Mouse (Mus musculus) G1E (cell line): ENCODE measurements around the gene Ggt5. TPM values are rescaled to one million over a fixed set of nuclear protein-coding genes. Genes with fewer than 3 reads are reported as not detected.

Source experiments
- ATAC-seq: 2 replicates; pipeline ENCODE4 v1.8.0; 2016; ENCODE audit warnings: mild to moderate bottlenecking; ENCODE audit not compliant: insufficient number of reproducible peaks, poor library complexity, low FRiP score, severe bottlenecking; ENCODE audit errors: extremely low read depth
- DNase-seq: peaks from one replicate; pipeline ENCODE4 v3.0.0; 2012; ENCODE audit warnings: low spot score
- H3K27me3 ChIP-seq: 2 replicates; pipeline ENCODE4 v1.6.1; 2012; ENCODE audit warnings: mild to moderate bottlenecking, low read length, inconsistent platforms; ENCODE audit not compliant: insufficient read depth
- H3K36me3 ChIP-seq: replicated peaks from 2 replicates; pipeline ENCODE3; 2012; ENCODE audit warnings: mild to moderate bottlenecking, inconsistent platforms
- H3K4me1 ChIP-seq: 2 replicates; pipeline ENCODE4 v1.6.1; 2012; ENCODE audit warnings: low read depth, low read length, inconsistent platforms, mixed read lengths; ENCODE audit not compliant: insufficient read depth
- H3K4me3 ChIP-seq: 2 replicates; pipeline ENCODE4 v1.5.1; 2012; ENCODE audit warnings: low read depth, mild to moderate bottlenecking, inconsistent platforms, low read length, moderate library complexity, mixed read lengths
- H3K9me3 ChIP-seq: replicated peaks from 2 replicates; pipeline ENCODE4 v1.6.1; 2012; ENCODE audit warnings: inconsistent platforms
- CTCF ChIP-seq: IDR thresholded peaks from 2 replicates; pipeline ENCODE4 v1.5.1; 2012; ENCODE audit warnings: low read depth, low read length, inconsistent platforms, mixed read lengths
- GATA1 ChIP-seq: IDR thresholded peaks from 2 replicates; pipeline ENCODE4 v1.6.1; 2012; ENCODE audit warnings: borderline replicate concordance, low read length, inconsistent platforms, mixed read lengths
- GATA2 ChIP-seq: IDR thresholded peaks from 2 replicates; pipeline ENCODE4 v1.6.1; 2012; ENCODE audit warnings: low read depth, low read length, inconsistent platforms, borderline replicate concordance
- POLR2AphosphoS5 ChIP-seq: IDR thresholded peaks from 2 replicates; pipeline ENCODE4 v1.6.1; 2012; ENCODE audit warnings: low read depth, low read length, inconsistent platforms; ENCODE audit not compliant: insufficient replicate concordance
- TAL1 ChIP-seq: conservative IDR thresholded peaks from 2 replicates; pipeline ENCODE4 v1.6.1; 2012; ENCODE audit warnings: low read depth, low read length, inconsistent platforms, mixed read lengths
- polyA plus RNA-seq: library from polyadenylated mRNA; stranded (reverse); fragments of >175 nt; gene quantifications from 2 replicates; pipeline ENCODE4 v1.2.3, GENCODE M21; 2012
- total RNA-seq, 2 experiments: library from RNA; stranded (forward) in 1 of 2; stranded (reverse) in 1 of 2; fragments of 200-1000 nt in 1 of 2; fragments of >200 nt in 1 of 2; fragmentation: Nextera tagmentation in 1 of 2; gene quantifications; 2 replicates each; pipeline ENCODE4 v1.2.3; 2014 to 2017

Ggt5 gene
- total RNA-seq (2014; fragmentation: Nextera tagmentation) (not detected in 2 replicates), total RNA-seq (2017) (0.22 TPM in 1 of 2 replicates, not detected in the other), polyA plus RNA-seq (not detected in 2 replicates)

GRCm38 (mm10) chr10:75589129-75589528 is at the start of gene Ggt5:
Gene Ggt5 (plus strand): TSS chr10:75589340.
- ATAC-seq: no peak
- no peak within 1 kb of the TSS for H3K4me3 ChIP-seq
- peaks cover 12% of the 10 kb centered on the region for H3K4me1 ChIP-seq
- DNase-seq: no peak
- no peaks in the 10 kb centered on the region for H3K9me3 ChIP-seq
- TF ChIP-seq GATA2 (no peak), CTCF (no peak), POLR2AphosphoS5 (no peak), TAL1 (no peak), GATA1 (no peak)
- H3K27me3 ChIP-seq: peaks cover 24% of the 10 kb centered on the region
- no peaks in the 10 kb centered on the region for H3K36me3 ChIP-seq

DNA sequence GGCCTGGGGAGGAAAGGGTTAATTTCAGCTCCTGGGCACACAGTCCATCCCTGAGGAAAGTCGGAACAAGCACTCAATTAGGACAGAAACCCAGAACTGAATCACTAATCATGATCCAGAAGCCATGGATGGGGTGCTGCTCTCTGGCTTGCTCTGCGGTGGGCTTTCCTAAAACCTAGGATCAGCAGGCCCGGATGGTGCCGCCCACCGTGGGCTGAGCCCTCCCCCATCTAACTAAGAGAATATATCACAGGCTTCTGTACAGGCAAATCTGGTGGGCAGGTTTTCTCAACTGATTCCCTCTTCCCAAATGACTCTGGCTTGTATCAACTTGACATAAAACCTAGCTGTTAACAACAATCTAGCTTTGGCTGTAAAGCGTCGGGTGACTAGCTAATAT is 41.2 kb upstream of the Ggt5 start:
- peaks cover 11% of the 10 kb centered on the region for H3K27me3 ChIP-seq
- no peaks in the 10 kb centered on the region for H3K9me3 ChIP-seq
- H3K36me3 ChIP-seq: no peaks in the 10 kb centered on the region
- no peak for TF ChIP-seq TAL1
- no peak for TF ChIP-seq CTCF
- no peak for TF ChIP-seq POLR2AphosphoS5
- TF ChIP-seq GATA1: no peak
- TF ChIP-seq GATA2: no peak
- ATAC-seq (no peak), DNase-seq (no peak)
- H3K4me3 ChIP-seq: no peak overlapping the region
- no peaks in the 10 kb centered on the region for H3K4me1 ChIP-seq

DNA sequence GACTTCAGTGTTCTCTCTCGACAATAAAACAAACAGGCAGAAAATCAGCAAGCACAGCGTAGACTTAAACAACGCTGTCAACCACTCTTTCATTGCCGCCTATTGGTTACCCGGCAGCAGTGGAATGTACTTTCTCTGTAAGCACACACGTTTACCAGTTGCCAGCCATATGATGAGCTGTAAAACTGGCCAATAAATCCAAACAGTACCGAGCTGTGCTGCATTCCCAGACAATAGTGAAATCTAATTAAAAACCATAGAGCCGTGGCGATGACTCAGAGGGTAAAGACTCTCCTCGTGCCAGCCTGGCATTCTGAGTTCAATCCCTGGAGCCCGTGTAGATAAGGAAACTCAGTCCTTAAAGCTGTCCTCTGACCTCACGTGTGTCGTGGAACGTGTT is 40.7 kb upstream of the Ggt5 start:
- no peaks in the 10 kb centered on the region for H3K4me1 ChIP-seq
- no peak for ATAC-seq
- peaks cover 16% of the 10 kb centered on the region for H3K27me3 ChIP-seq
- no peak for DNase-seq
- H3K4me3 ChIP-seq: no peak overlapping the region
- H3K36me3 ChIP-seq: no peaks in the 10 kb centered on the region
- TF ChIP-seq POLR2AphosphoS5 (no peak), CTCF (no peak), TAL1 (no peak), GATA2 (no peak), GATA1 (no peak)
- no peaks in the 10 kb centered on the region for H3K9me3 ChIP-seq

- Histone ChIP-seq H3K36me3 (no peaks in the 10 kb centered on the region), H3K4me1 (peaks cover 4% of the 10 kb centered on the region; the same call in 1 of the 2 replicates), H3K4me3 (no peak overlapping the region), H3K27me3 (peaks cover 22% of the 10 kb centered on the region), H3K9me3 (no peaks in the 10 kb centered on the region)
- DNase-seq (no peak), ATAC-seq (no peak)
- TF ChIP-seq CTCF: no peak
- no peak for TF ChIP-seq TAL1
- TF ChIP-seq POLR2AphosphoS5: no peak
- no peak for TF ChIP-seq GATA1
- TF ChIP-seq GATA2: no peak
Measured at GRCm38 (mm10) chr10:75549886-75550285, 39.3 kb upstream of the Ggt5 start.

GRCm38 (mm10) chr10:75551175-75551574 is 38.0 kb upstream of the Ggt5 start:
- TF ChIP-seq TAL1 (no peak), CTCF (no peak), POLR2AphosphoS5 (no peak), GATA1 (no peak), GATA2 (no peak)
- no peak overlapping the region for H3K4me3 ChIP-seq
- DNase-seq (no peak), ATAC-seq (peak; percentile 70)
- no peaks in the 10 kb centered on the region for H3K36me3 ChIP-seq
- H3K9me3 ChIP-seq: no peaks in the 10 kb centered on the region
- peaks cover 27% of the 10 kb centered on the region for H3K27me3 ChIP-seq
- peaks cover 4% of the 10 kb centered on the region; the same call in 1 of the 2 replicates for H3K4me1 ChIP-seq

- TF ChIP-seq GATA2 (no peak), GATA1 (no peak), POLR2AphosphoS5 (no peak), TAL1 (no peak), CTCF (no peak)
- no peaks in the 10 kb centered on the region for H3K9me3 ChIP-seq
- H3K36me3 ChIP-seq: no peaks in the 10 kb centered on the region
- peaks cover 36% of the 10 kb centered on the region for H3K27me3 ChIP-seq
- peaks cover 4% of the 10 kb centered on the region; the same call in 1 of the 2 replicates for H3K4me1 ChIP-seq
- no peak for ATAC-seq
- H3K4me3 ChIP-seq: no peak overlapping the region
- no peak for DNase-seq
Measured at GRCm38 (mm10) chr10:75552106-75552505, 37.0 kb upstream of the Ggt5 start.
